Mouse (Mus musculus) G1E-ER4 (cell line): Measurements from ENCODE around the gene Tbcb. TPM values are rescaled to one million over a fixed set of nuclear protein-coding genes. Genes with fewer than 3 reads are reported as not detected.

ENCODE experiments used
- GATA1 ChIP-seq: IDR thresholded peaks from one replicate; pipeline ENCODE4 v1.8.0; 2012; ENCODE audit warnings: low read length, inconsistent platforms
- polyA plus RNA-seq: library from polyadenylated mRNA; stranded (reverse); fragments of >175 nt; gene quantifications from 2 replicates; pipeline ENCODE4 v1.2.3, GENCODE M21; 2012

Tbcb gene
- polyA plus RNA-seq, result 68.1 and 70.9 TPM in 2 replicates

DNA sequence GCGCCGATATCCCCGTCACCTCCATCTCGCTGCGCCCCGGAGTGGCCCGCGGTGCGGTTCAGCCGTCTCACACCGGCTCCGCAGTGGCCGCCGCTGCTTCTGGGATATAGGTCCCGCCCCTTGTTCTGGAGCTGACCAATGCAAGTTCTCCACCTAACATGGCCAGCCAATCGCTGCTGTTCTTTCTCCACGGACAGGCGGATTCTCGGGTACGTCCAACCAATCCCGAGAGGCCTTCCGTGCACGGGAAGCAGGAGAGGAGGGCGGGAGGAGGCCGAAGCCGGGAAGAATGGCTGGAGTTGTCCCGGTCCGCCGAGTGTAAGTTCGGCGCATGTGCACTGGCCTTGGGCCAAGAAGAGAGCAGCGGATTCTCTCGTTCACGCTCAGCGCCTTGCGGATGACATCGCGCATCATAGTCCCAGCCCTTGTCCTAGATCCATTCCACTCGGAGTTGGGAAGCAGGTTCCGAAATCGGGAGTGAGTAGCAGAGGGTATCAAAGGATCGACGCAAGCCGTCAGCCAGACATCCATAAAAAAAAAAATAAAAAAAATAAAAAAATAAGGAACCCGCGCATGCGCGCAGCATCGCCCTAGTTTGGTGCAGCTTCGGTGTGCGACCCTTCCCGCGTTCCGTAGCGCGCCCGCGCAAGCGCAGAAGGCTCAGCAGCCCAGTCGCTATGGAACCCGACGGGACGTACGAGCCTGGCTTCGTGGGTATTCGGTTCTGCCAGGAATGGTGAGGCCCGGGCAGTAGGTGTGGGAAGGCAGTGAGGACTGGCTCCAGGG lies at the start of gene Tbcb, which contains the start of gene Polr2i:
TSS of gene Tbcb (minus strand) at position 604 of the 786 bp plus-strand sequence.
TSS of gene Polr2i (plus strand) at position 280 of the 786 bp plus-strand sequence.
- no peak for TF ChIP-seq GATA1

DNA sequence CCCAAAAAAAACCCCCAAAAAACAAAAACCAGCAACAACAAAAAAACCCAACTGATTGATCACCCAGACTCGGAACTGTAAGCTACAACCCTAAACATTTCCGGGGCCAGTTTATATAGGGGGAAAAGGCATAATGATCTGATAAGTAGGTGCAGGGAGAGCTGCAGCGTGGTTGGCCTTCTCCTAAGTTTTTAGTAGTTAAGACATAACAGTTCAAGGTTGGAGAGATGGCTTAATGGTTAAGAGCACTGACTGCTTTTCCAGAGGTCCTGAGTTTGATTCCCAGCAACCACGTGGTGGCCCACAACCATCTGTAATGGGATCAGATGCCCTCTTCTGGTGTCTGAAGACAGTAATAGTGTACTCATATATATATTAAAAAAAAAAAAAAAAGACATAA lies 49.5 kb upstream of the Tbcb start:
- no peak for TF ChIP-seq GATA1

DNA sequence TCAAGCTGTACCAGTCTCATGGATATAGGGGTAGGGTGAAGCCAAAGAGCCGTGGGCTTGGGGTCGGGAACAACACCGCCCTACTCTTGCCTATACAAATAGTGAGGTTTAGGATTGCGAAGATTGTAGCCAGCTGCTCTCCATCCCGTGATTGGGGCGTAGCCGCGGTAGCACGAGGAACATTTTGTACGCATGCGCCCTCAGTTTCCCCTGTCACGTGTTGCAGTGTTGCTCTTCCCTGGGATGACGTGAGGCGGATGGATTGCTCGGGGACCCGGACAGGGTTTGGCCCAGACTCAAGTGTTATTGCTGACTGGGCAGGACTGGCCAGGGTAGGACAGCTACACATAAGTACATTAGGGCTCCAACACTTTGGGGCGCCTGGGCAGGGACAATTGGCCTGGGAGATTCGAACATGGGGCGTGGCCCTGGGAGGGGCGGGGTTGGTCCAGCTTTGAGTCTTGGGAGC lies 48.6 kb upstream of the Tbcb start:
- TF ChIP-seq GATA1, result no peak

DNA sequence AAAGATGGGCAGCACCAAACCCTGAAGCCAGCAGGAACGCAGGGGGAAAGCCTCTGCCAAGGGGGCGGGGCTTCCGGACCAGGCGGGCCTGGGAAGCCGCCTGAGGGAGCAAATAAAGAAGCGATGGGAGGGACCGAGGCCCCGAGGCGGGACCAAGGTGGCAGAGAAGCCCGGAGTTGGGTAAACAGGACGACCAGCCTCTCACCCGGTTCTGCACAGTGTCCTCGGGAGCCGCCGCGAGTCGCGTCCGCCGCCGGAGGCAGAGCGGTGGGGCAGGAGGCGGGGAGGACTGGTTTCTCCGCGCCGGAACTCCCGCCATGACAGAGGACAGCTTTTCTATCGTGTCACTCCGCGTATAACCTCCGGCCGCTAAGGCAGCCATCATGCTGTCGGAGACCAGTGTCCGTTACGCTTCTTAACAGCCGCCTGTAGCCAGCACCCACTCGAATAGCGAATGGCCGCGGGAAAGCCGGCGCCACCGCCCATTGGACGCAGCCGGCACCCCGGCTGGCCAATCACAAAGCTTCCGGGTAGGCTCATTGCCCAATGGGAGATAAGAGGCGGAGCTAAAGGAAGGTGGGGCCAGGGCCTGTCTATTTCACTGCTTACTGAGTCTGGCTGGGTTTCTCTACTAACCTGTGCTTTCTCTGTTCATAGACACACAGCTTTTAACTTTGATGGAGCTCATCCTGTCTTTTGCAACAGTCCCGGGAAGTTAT lies 48.0 kb upstream of the Tbcb start, which contains the start of the genes Thap8 and Wdr62:
TSS of gene Thap8 (plus strand) at position 144 of the 719 bp plus-strand sequence.
TSS of gene Wdr62 (minus strand) at position 469 of the 719 bp plus-strand sequence.
- TF ChIP-seq GATA1, result no peak

DNA sequence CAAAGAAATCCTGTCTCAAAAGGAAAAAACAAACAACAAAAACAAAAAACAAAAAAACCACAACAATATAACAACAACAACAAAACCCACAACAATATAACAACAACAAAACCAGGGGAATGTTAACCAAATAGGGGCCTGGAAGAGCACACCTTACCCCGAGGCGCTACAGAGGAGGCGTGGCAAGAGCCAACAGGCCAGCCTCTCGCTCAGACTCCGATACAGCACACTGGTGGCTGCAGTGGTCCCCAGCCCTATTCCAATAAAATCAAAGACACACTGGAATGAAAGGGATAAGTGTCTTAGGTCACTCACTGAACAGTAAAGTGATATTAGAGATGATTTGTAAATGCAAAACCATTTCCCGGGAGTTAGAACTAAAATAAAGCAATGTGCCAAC lies 47.5 kb upstream of the Tbcb start:
- TF ChIP-seq GATA1, result no peak

DNA sequence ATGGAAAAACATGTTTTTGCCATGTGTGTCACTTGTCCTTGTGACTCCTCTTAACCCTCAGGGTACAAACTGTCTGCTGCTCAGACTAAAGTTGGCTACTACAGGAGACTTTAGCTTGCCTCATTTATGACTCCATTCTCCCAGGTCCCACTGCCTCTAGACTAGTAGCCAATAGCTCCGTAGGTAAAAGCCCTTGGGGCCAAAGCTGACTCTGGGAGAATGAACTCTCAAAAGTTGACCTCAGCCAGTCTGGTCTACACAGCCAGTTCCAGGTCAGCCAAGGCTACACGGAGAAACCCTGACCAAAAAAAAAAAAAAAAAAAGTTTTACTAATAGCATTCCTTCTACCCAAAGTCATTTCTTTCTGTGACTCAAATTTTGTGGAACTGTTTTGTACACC lies 46.8 kb upstream of the Tbcb start:
- no peak for TF ChIP-seq GATA1

DNA sequence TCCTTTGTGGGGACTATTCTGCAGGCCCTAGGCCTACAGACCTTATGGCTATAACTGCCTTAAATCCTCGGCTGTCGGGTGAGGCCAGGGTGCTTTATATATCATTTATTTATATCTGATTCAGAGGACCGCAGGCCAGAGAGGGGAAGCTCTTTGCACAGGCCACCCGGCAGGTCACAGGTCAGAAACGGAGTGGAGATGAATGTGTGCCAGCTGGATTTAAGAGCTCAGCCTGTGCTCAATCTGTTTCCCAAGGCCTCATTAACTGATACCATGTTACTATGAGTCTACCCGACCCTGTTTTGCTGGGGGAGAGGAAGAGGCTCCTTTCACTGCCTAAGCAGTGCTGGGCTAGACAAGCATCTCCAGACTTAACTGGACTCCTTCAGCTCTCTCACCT lies 42.3 kb upstream of the Tbcb start:
- TF ChIP-seq GATA1, result no peak

- TF ChIP-seq GATA1, result no peak
Measured at GRCm38 (mm10) chr7:30269641-30270040, 37.6 kb upstream of the Tbcb start.

- no peak for TF ChIP-seq GATA1
Measured at GRCm38 (mm10) chr7:30266780-30267179, 34.7 kb upstream of the Tbcb start.

DNA sequence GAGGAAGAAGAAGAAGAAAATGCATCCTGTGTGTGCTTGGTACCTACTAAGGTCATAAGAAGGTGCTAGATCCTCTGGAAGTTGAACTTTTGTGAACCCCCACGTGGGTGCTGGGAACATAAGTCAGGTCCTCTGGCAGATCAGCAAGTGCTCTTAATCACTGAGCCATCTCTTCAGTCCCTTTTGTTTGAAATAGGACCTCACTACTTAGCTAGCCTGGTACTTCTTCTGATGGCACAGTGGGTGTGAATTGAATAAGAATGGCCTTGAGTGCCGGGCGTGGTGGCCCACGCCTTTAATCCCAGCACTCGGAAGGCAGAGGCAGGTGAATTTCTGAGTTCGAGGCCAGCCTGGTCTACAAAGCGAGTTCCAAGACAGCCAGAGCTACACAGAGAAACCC lies 33.9 kb upstream of the Tbcb start:
- TF ChIP-seq GATA1, result no peak

DNA sequence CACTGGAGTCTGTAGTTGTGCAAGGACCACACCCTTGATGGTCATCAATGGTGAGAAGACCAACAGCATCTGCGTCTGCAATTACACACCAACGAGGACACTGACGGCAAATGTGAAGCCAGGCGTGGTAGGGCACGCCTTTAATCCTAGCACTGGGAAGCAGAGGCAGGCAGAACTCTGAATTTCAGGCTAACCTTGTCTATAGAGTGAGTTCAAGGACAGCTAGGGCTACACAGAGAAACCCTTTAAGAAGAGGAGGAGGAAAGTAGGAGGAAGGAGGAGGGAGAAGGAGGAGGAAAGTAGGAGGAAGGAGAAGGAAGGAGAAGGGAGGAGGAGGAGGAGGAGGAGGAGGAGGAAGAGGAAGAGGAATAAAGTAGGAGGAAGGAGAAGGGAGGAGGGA lies 33.5 kb upstream of the Tbcb start:
- TF ChIP-seq GATA1, result no peak

DNA sequence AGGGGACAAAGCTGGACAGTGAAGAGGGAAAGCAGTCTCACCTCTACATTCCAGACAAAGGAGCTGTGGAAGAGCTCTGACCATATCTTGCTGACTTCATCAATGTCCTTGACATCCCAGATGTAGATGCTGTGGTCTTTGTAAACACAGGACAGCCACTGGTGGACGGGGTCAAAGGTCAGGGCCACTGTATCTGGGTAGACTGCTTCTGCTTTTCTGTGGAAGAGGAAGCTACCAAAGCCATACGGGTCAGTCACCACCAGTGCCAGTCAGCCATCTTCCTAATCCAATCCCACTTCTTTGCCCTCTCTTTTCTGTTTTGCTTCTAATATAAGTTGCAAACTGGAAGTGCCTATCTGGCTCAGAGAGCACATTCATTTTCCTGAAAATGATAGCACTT lies 33.0 kb upstream of the Tbcb start:
- no peak for TF ChIP-seq GATA1

- TF ChIP-seq GATA1, result no peak
Measured at GRCm38 (mm10) chr7:30251956-30252954, 20.2 kb upstream of the Tbcb start.

GRCm38 (mm10) chr7:30235625-30236024 lies 3.6 kb upstream of the Tbcb start, which contains the start of gene Ovol3:
TSS of gene Ovol3 (minus strand) at chr7:30235725.
- no peak for TF ChIP-seq GATA1

GRCm38 (mm10) chr7:30235091-30235490 lies 3.0 kb upstream of the Tbcb start:
- TF ChIP-seq GATA1, result no peak
